Mouse (Mus musculus): ENCODE results near the gene Gm49711. TPM values are rescaled to one million over a fixed set of nuclear protein-coding genes. Genes with fewer than 3 reads are reported as not detected.

The Gm49711 gene
- total and polyA plus RNA-seq, 3 experiments, result not detected

DNA sequence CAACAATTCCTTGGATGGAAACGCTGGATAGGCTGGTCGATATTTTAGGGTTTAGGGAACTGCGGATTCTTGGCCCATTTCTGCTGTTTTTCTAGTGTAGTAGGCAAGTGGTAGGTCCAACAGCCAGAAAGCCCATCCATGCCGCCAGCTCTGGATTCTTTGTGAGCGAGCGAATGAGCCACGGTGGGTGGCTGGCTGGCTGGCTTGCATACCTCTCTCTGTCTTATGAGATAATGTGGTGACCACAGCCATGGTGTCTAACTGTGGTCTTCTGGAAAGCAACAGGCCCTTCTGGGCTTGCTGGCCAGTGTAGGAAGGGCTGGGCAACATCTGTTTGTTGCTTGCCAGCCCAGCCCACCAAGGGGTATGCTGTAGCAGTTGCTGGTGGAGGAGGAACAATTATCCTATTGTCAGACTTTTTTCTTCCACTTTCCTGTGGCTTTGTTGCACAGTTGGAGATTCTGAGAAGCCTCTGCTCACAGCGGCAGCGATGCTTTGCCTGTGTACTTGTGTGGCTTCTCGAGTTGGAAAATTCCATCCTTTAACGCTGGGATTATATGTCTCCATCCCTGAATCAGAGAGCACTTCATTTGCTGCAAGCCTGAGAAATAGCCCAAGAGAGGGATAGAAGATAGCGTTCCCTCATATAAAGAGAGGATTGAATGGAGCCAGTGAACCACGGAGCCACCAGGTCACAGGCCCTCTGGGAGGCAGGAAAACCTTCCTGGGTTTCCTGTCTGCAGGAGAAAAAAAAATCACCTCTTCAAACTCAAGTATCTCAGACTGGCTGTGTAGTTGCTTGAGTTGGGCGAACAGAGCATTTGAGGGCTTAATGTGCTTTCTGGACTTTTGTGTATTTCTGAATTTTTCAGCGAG, 81.5 kb downstream of the Gm49711 start:
- peaks cover 3% of the 10 kb centered on the region for H3K9me3 ChIP-seq (replicated peaks; ENCODE audit: low read length)
- H3K36me3 ChIP-seq (replicated peaks in 1 of 2; ENCODE audit: control insufficient read depth in 1 of 2, insufficient read depth in 1 of 2, low read length in 1 of 2), result no peaks in the 10 kb centered on the region
- TF ChIP-seq JUN (IDR thresholded peaks at IDR 0.05; ENCODE audit: insufficient read depth, low read depth, low read length), result no peak
- no peak for TF ChIP-seq MAFK (IDR thresholded peaks at IDR 0.05; ENCODE audit: insufficient replicate concordance, low read length)
- TF ChIP-seq KAT2A (IDR thresholded peaks at IDR 0.05; ENCODE audit: insufficient replicate concordance, low read length), result no peak
- TF ChIP-seq ZKSCAN1 (IDR thresholded peaks at IDR 0.05; ENCODE audit: borderline replicate concordance, low read depth, low read length), result no peak
- H3K9ac ChIP-seq (ENCODE audit: insufficient read depth, low read depth), result no peak overlapping the region
- H3K79me2 ChIP-seq (replicated peaks; ENCODE audit: control insufficient read depth, extremely low read depth, insufficient read depth, poor library complexity, severe bottlenecking), result no peaks in the 10 kb centered on the region
- H3K4me1 ChIP-seq (ENCODE audit: control insufficient read depth in 1 of 2, insufficient read depth in 2 of 2), result no peaks in the 10 kb centered on the region
- no peak overlapping the region for H3K27ac ChIP-seq (ENCODE audit: insufficient read depth, low read depth)
- H3K27me3 ChIP-seq (replicated peaks), result no peaks in the 10 kb centered on the region
- in situ Hi-C loops (cut with MboI; ENCODE audit: low pct_ligation_motif_present, low pct_unique_long_range_greater_than_20kb, low sequenced_read_pairs), result no loop called here
- no peak overlapping the region for H3K4me2 ChIP-seq (ENCODE audit: insufficient read depth, low read depth, poor library complexity, severe bottlenecking)
- no peak overlapping the region for H3K4me3 ChIP-seq (replicated peaks in 1 of 3; ENCODE audit: low read depth in 2 of 3, low read length in 2 of 3, poor library complexity in 1 of 3)
- dilution Hi-C loops (cut with MboI; ENCODE audit: extremely low pct_ligation_motif_present, extremely low pct_unique_long_range_greater_than_20kb, low sequenced_read_pairs), result no loop called here
- no peak for DNase-seq (ENCODE audit: extremely low read depth)

DNA sequence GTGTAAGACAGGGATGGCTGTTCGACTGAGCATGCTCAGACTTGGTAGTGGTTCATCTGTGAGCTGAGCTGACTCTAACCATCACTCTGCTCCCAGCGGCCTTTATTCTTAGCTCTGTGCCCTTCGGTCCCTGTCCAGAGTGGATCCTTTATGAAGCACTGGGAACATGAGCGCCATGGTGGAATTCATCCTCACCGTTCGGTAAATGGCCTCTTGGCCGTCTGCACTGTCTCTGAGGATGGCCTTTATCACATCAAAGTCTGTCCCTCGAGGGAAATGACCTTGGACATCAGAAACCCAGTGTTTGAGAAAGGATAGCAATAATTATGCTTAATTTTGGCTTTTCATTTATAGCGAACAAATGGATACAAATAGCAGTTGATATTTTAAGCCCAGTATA, 82.2 kb downstream of the Gm49711 start:
- TF ChIP-seq MAFK (IDR thresholded peaks at IDR 0.05; ENCODE audit: insufficient replicate concordance, low read length), result no peak
- TF ChIP-seq ZKSCAN1 (IDR thresholded peaks at IDR 0.05; ENCODE audit: borderline replicate concordance, low read depth, low read length), result no peak
- TF ChIP-seq ZNF384 (IDR thresholded peaks at IDR 0.05; ENCODE audit: low read depth, low read length), result no peak
- TF ChIP-seq GABPA (IDR thresholded peaks at IDR 0.05; ENCODE audit: insufficient replicate concordance, low read depth, low read length), result no peak
- no peak for TF ChIP-seq MEF2A (IDR thresholded peaks at IDR 0.05; ENCODE audit: borderline replicate concordance, low read depth, low read length)
- no peak for TF ChIP-seq NELFE (IDR thresholded peaks at IDR 0.05; ENCODE audit: low read depth, low read length)
- no peak for TF ChIP-seq ELF1 (IDR thresholded peaks at IDR 0.05; ENCODE audit: low read depth, low read length)
- Histone ChIP-seq H3K27ac (ENCODE audit: insufficient read depth, low read depth) (no peak overlapping the region), H3K4me1 (ENCODE audit: control insufficient read depth in 1 of 2, insufficient read depth in 2 of 2) (no peaks in the 10 kb centered on the region), H3K4me3 (replicated peaks in 1 of 3; ENCODE audit: low read depth in 2 of 3, low read length in 2 of 3, poor library complexity in 1 of 3) (no peak overlapping the region), H3K9ac (ENCODE audit: insufficient read depth, low read depth) (no peak overlapping the region), H3K4me2 (ENCODE audit: insufficient read depth, low read depth, poor library complexity, severe bottlenecking) (no peak overlapping the region), H3K27me3 (replicated peaks) (no peaks in the 10 kb centered on the region), H3K79me2 (replicated peaks; ENCODE audit: control insufficient read depth, extremely low read depth, insufficient read depth, poor library complexity, severe bottlenecking) (no peaks in the 10 kb centered on the region), H3K9me3 (replicated peaks; ENCODE audit: low read length) (peaks cover 3% of the 10 kb centered on the region), H3K36me3 (replicated peaks in 1 of 2; ENCODE audit: control insufficient read depth in 1 of 2, insufficient read depth in 1 of 2, low read length in 1 of 2) (no peaks in the 10 kb centered on the region)
- dilution Hi-C loops (cut with MboI; ENCODE audit: extremely low pct_ligation_motif_present, extremely low pct_unique_long_range_greater_than_20kb, low sequenced_read_pairs) (no loop called here), in situ Hi-C loops (cut with MboI; ENCODE audit: low pct_ligation_motif_present, low pct_unique_long_range_greater_than_20kb, low sequenced_read_pairs) (no loop called here)
- DNase-seq (ENCODE audit: extremely low read depth), result no peak

DNA sequence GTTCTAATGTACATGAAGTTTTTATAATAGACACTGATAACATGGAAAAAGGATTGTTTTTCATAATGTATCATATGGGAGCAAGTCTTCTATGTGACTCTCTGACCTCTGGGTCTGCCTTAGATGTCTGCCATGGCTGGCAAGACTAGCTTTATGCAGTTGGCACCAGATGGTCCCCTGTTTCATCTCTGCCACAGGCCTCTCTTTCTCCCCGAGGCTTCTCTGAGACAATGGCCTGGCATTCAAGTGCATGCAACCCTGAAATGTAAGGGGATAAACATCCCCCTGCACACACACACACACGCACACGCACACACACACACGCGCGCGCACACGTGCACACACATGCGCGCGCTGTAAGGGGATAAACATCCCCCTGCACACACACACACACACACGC, 82.9 kb downstream of the Gm49711 start:
- Histone ChIP-seq H3K4me2 (ENCODE audit: insufficient read depth, low read depth, poor library complexity, severe bottlenecking) (no peak overlapping the region), H3K27ac (ENCODE audit: insufficient read depth, low read depth) (no peak overlapping the region), H3K9ac (ENCODE audit: insufficient read depth, low read depth) (no peak overlapping the region), H3K27me3 (replicated peaks) (no peaks in the 10 kb centered on the region), H3K4me1 (ENCODE audit: control insufficient read depth in 1 of 2, insufficient read depth in 2 of 2) (no peaks in the 10 kb centered on the region), H3K9me3 (replicated peaks; ENCODE audit: low read length) (peaks cover 3% of the 10 kb centered on the region), H3K79me2 (replicated peaks; ENCODE audit: control insufficient read depth, extremely low read depth, insufficient read depth, poor library complexity, severe bottlenecking) (no peaks in the 10 kb centered on the region), H3K4me3 (replicated peaks in 1 of 3; ENCODE audit: low read depth in 2 of 3, low read length in 2 of 3, poor library complexity in 1 of 3) (no peak overlapping the region), H3K36me3 (replicated peaks in 1 of 2; ENCODE audit: control insufficient read depth in 1 of 2, insufficient read depth in 1 of 2, low read length in 1 of 2) (no peaks in the 10 kb centered on the region)
- TF ChIP-seq CHD2 (IDR thresholded peaks at IDR 0.05; ENCODE audit: low read length) (no peak), ETS1 (conservative IDR thresholded peaks at IDR 0.05; ENCODE audit: low read depth, low read length) (no peak), ZC3H11A (IDR thresholded peaks at IDR 0.05; ENCODE audit: low read depth, low read length) (no peak), MXI1 (IDR thresholded peaks at IDR 0.05; ENCODE audit: low read depth, low read length) (no peak), USF1 (IDR thresholded peaks at IDR 0.05; ENCODE audit: low read depth, low read length) (no peak), TBP (conservative IDR thresholded peaks at IDR 0.05; ENCODE audit: low read depth, low read length) (no peak), ZKSCAN1 (IDR thresholded peaks at IDR 0.05; ENCODE audit: borderline replicate concordance, low read depth, low read length) (no peak)
- in situ Hi-C loops (cut with MboI; ENCODE audit: low pct_ligation_motif_present, low pct_unique_long_range_greater_than_20kb, low sequenced_read_pairs), result no loop called here
- dilution Hi-C loops (cut with MboI; ENCODE audit: extremely low pct_ligation_motif_present, extremely low pct_unique_long_range_greater_than_20kb, low sequenced_read_pairs), result no loop called here
- DNase-seq (ENCODE audit: extremely low read depth), result no peak
